Mouse (Mus musculus) stomach, embryonic 15.5 days (tissue): ENCODE data around the gene Zfhx3. TPM values are rescaled to one million over a fixed set of nuclear protein-coding genes. Genes with fewer than 3 reads are reported as not detected.
A peak's percentile ranks its signal among the peaks of the same experiment; 100 is the strongest.

Experiments
- ATAC-seq: fragments of 200-750 bp; cut with Nextera tagmentation; 2 replicates; pipeline ENCODE4 v1.8.0; 2017; ENCODE audit warnings: low read depth, moderate number of reproducible peaks, moderate TSS enrichment; ENCODE audit not compliant: insufficient read depth, low FRiP score
- H3K27ac ChIP-seq: fragments of 300-500 bp; sonication (generic); 2 replicates; pipeline ENCODE4 v1.5.1; 2015; ENCODE audit warnings: mild to moderate bottlenecking, inconsistent platforms
- H3K27me3 ChIP-seq: fragments of 300-500 bp; sonication (generic); replicated peaks from 2 replicates; pipeline ENCODE4 v1.6.1; 2015; ENCODE audit warnings: inconsistent platforms
- H3K36me3 ChIP-seq: fragments of 300-500 bp; sonication (generic); 2 replicates; pipeline ENCODE4 v1.6.1; 2015; ENCODE audit warnings: inconsistent platforms
- H3K4me1 ChIP-seq: fragments of 300-500 bp; sonication (generic); 2 replicates; pipeline ENCODE4 v1.6.1; 2015; ENCODE audit warnings: inconsistent platforms
- H3K4me2 ChIP-seq: fragments of 300-500 bp; sonication (generic); 2 replicates; pipeline ENCODE4 v1.6.1; 2015; ENCODE audit warnings: mild to moderate bottlenecking, inconsistent platforms
- H3K4me3 ChIP-seq: fragments of 300-500 bp; sonication (generic); replicated peaks from 2 replicates; pipeline ENCODE4 v1.5.1; 2015; ENCODE audit warnings: inconsistent platforms
- H3K9ac ChIP-seq: fragments of 300-500 bp; sonication (generic); 2 replicates; pipeline ENCODE4 v1.6.1; 2015; ENCODE audit warnings: inconsistent platforms
- H3K9me3 ChIP-seq: fragments of 300-500 bp; sonication (generic); 2 replicates; pipeline ENCODE4 v1.6.1; 2016; ENCODE audit warnings: inconsistent platforms
- WGBS: fragments of 180-500 bp; shearing (Covaris S2); methylation state at CpG from one replicate; pipeline ENCODE4 v1.1.7; 2015; 5-methylcytosine and 5-hydroxymethylcytosine counted together
- polyA plus RNA-seq: library from polyadenylated mRNA; unstranded; fragments of >200 nt; fragmentation: Nextera tagmentation; extraction: Ambion mirVana; gene quantifications from 2 replicates; pipeline ENCODE4 v1.2.1, GENCODE M21; 2015

The Zfhx3 gene
- polyA plus RNA-seq, 1 experiment from 2014 or later, result 12.9 TPM

GRCm38 (mm10) chr8:108245575-108245974 lies 303.1 kb downstream of the Zfhx3 start:
- H3K4me3 ChIP-seq, result no peak overlapping the region
- 51% methylated on average over 8 of the region's 8 CpGs for WGBS
- H3K4me2 ChIP-seq, result no peak overlapping the region

GRCm38 (mm10) chr8:108246035-108246933 lies 303.8 kb downstream of the Zfhx3 start:
- Histone ChIP-seq H3K27ac (no peak overlapping the region), H3K36me3 (no peaks in the 10 kb centered on the region), H3K4me3 (no peak overlapping the region), H3K4me2 (peak overlapping the region; percentile 21; the same call in 1 of the 2 replicates), H3K9ac (no peak overlapping the region), H3K4me1 (0 out of 2 replicates have a peak, but pooled peaks cover 2% of the 10 kb centered on the region), H3K9me3 (no peaks in the 10 kb centered on the region), H3K27me3 (0 out of 2 replicates have a peak, but pooled peaks cover 11% of the 10 kb centered on the region)
- 26% methylated on average over 22 of the region's 22 CpGs for WGBS
- no peak for ATAC-seq

More at GRCm38 (mm10) chr8:108245575-108245974, 303.1 kb downstream of the Zfhx3 start:
- Histone ChIP-seq H3K27ac (no peak overlapping the region), H3K27me3 (0 out of 2 replicates have a peak, but pooled peaks cover 11% of the 10 kb centered on the region), H3K9ac (no peak overlapping the region), H3K4me1 (0 out of 2 replicates have a peak, but pooled peaks cover 5% of the 10 kb centered on the region), H3K9me3 (no peaks in the 10 kb centered on the region), H3K36me3 (no peaks in the 10 kb centered on the region)
- ATAC-seq, result no peak

GRCm38 (mm10) chr8:108246934-108247417 lies 304.5 kb downstream of the Zfhx3 start:
- ATAC-seq, result no peak
- H3K27ac ChIP-seq, result no peak overlapping the region
- H3K4me3 ChIP-seq, result no peak overlapping the region
- H3K27me3 ChIP-seq, result 0 out of 2 replicates have a peak, but pooled peaks cover 11% of the 10 kb centered on the region
- H3K4me2 ChIP-seq, result no peak overlapping the region
- no peak overlapping the region for H3K9ac ChIP-seq
- 58% methylated on average over 7 of the region's 7 CpGs for WGBS
- no peaks in the 10 kb centered on the region for H3K4me1 ChIP-seq
- no peaks in the 10 kb centered on the region for H3K9me3 ChIP-seq
- H3K36me3 ChIP-seq, result no peaks in the 10 kb centered on the region

- no peak for ATAC-seq
- no peak overlapping the region for H3K4me2 ChIP-seq
- WGBS, result 42% methylated on average over 11 of the region's 11 CpGs
- no peak overlapping the region for H3K27ac ChIP-seq
- no peaks in the 10 kb centered on the region for H3K27me3 ChIP-seq
- H3K4me1 ChIP-seq, result no peaks in the 10 kb centered on the region
- H3K36me3 ChIP-seq, result no peaks in the 10 kb centered on the region
- H3K9ac ChIP-seq, result no peak overlapping the region
- H3K9me3 ChIP-seq, result no peaks in the 10 kb centered on the region
- H3K4me3 ChIP-seq, result no peak overlapping the region
These were observed 322.2 kb downstream of the Zfhx3 start for GRCm38 (mm10) chr8:108264593-108265160.

GRCm38 (mm10) chr8:108277960-108278359 lies 335.5 kb downstream of the Zfhx3 start:
- no peak overlapping the region for H3K9ac ChIP-seq
- no peaks in the 10 kb centered on the region for H3K36me3 ChIP-seq
- WGBS, result 66% methylated on average over 2 of the region's 2 CpGs
- no peaks in the 10 kb centered on the region for H3K27me3 ChIP-seq
- no peaks in the 10 kb centered on the region for H3K9me3 ChIP-seq
- no peak overlapping the region for H3K27ac ChIP-seq
- no peak overlapping the region for H3K4me3 ChIP-seq
- no peaks in the 10 kb centered on the region for H3K4me1 ChIP-seq
- ATAC-seq, result no peak
- H3K4me2 ChIP-seq, result no peak overlapping the region

GRCm38 (mm10) chr8:108281981-108282380 lies 339.5 kb downstream of the Zfhx3 start:
- Histone ChIP-seq H3K9ac (no peak overlapping the region), H3K27me3 (no peaks in the 10 kb centered on the region), H3K4me2 (no peak overlapping the region), H3K4me3 (no peak overlapping the region), H3K27ac (no peak overlapping the region), H3K36me3 (no peaks in the 10 kb centered on the region), H3K4me1 (no peaks in the 10 kb centered on the region), H3K9me3 (no peaks in the 10 kb centered on the region)
- ATAC-seq, result no peak
- 65% methylated on average over 12 of the region's 12 CpGs for WGBS

GRCm38 (mm10) chr8:108286117-108286516 lies 343.7 kb downstream of the Zfhx3 start:
- Histone ChIP-seq H3K4me3 (no peak overlapping the region), H3K4me1 (no peaks in the 10 kb centered on the region), H3K27ac (no peak overlapping the region), H3K4me2 (no peak overlapping the region), H3K36me3 (no peaks in the 10 kb centered on the region), H3K9ac (no peak overlapping the region), H3K9me3 (no peaks in the 10 kb centered on the region), H3K27me3 (no peaks in the 10 kb centered on the region)
- ATAC-seq, result no peak
- 72% methylated on average over 5 of the region's 5 CpGs for WGBS

GRCm38 (mm10) chr8:108300964-108301615 lies 358.6 kb downstream of the Zfhx3 start:
- no peak for ATAC-seq
- no peaks in the 10 kb centered on the region for H3K36me3 ChIP-seq
- H3K9me3 ChIP-seq, result no peaks in the 10 kb centered on the region
- no peaks in the 10 kb centered on the region for H3K4me1 ChIP-seq
- WGBS, result 71% methylated on average over 9 of the region's 9 CpGs
- no peak overlapping the region for H3K9ac ChIP-seq
- H3K4me2 ChIP-seq, result no peak overlapping the region
- no peak overlapping the region for H3K27ac ChIP-seq
- no peak overlapping the region for H3K4me3 ChIP-seq
- H3K27me3 ChIP-seq, result no peaks in the 10 kb centered on the region

- no peaks in the 10 kb centered on the region for H3K9me3 ChIP-seq
- H3K9ac ChIP-seq, result no peak overlapping the region
- no peak overlapping the region for H3K4me2 ChIP-seq
- H3K27me3 ChIP-seq, result no peaks in the 10 kb centered on the region
- no peak overlapping the region for H3K4me3 ChIP-seq
- no peak overlapping the region for H3K27ac ChIP-seq
- no peak for ATAC-seq
- H3K4me1 ChIP-seq, result no peaks in the 10 kb centered on the region
- no peaks in the 10 kb centered on the region for H3K36me3 ChIP-seq
- WGBS, result 85% methylated on average over 12 of the region's 12 CpGs
These were observed 359.2 kb downstream of the Zfhx3 start for GRCm38 (mm10) chr8:108301654-108302053.

- no peak overlapping the region for H3K4me3 ChIP-seq
- H3K4me1 ChIP-seq, result no peaks in the 10 kb centered on the region
- H3K9me3 ChIP-seq, result no peaks in the 10 kb centered on the region
- no peak overlapping the region for H3K27ac ChIP-seq
- WGBS, result 49% methylated on average over 3 of the region's 3 CpGs
- H3K36me3 ChIP-seq, result no peaks in the 10 kb centered on the region
- no peaks in the 10 kb centered on the region for H3K27me3 ChIP-seq
- H3K4me2 ChIP-seq, result no peak overlapping the region
- ATAC-seq, result no peak
- H3K9ac ChIP-seq, result no peak overlapping the region
These were observed 362.9 kb downstream of the Zfhx3 start for GRCm38 (mm10) chr8:108305368-108305767.

GRCm38 (mm10) chr8:108309525-108310246 lies 367.2 kb downstream of the Zfhx3 start:
- no peaks in the 10 kb centered on the region for H3K36me3 ChIP-seq
- no peaks in the 10 kb centered on the region for H3K9me3 ChIP-seq
- no peak overlapping the region for H3K9ac ChIP-seq
- no peaks in the 10 kb centered on the region for H3K4me1 ChIP-seq
- no peak overlapping the region for H3K4me3 ChIP-seq
- H3K27me3 ChIP-seq, result no peaks in the 10 kb centered on the region
- no peak overlapping the region; the same call in 1 of the 2 replicates for H3K27ac ChIP-seq
- H3K4me2 ChIP-seq, result 0 out of 2 replicates have a peak overlapping the region, but pooled peaks have one; percentile 1
- ATAC-seq, result peak; percentile 50; the same call in 1 of the 2 replicates
- 50% methylated on average over 14 of the region's 14 CpGs for WGBS
